Mouse (Mus musculus): ENCODE results near the gene Inppl1. TPM values are rescaled to one million over a fixed set of nuclear protein-coding genes. Genes with fewer than 3 reads are reported as not detected.

The Inppl1 gene
- polyA plus RNA-seq, 1 experiment from 2014 or later = 55.2 TPM

DNA sequence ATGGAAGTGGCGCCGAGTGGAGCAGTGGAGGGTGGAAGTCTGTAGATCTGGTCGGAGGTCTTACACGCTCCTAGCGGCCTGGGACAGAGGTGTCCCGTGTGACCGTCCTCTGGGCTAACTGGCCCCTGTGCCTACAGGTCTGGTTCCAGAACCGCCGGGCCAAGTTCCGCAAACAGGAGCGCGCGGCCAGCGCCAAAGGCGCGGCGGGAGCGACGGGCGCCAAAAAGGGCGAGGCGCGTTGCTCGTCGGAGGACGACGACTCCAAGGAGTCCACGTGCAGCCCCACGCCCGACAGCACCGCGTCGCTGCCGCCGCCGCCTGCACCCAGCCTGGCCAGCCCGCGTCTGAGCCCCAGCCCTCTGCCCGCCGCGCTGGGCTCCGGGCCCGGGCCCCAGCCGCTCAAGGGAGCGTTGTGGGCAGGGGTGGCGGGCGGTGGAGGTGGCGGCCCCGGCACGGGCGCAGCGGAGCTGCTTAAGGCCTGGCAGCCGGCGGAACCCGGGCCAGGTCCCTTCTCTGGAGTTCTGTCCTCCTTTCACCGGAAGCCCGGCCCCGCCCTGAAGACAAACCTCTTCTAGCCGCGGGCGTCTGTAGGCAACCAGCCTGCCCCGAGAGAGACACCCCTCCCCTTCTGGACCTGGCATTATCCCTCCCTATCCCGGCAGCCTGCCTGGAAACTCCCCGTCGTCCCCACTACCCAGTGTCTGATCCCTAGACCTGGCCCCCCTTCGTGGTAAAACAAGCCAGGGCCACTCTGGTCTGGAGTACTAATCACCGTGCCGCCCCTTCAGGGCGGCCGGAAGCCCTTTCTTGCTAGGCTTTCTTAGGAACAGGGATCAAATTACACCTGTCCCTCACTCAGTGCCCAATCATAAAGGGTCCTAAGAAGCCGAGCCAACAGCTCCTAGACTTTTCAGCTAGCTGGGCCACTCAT, 16.2 kb downstream of the Inppl1 start:
- Histone ChIP-seq H3K4me1 (peaks cover 37% of the 10 kb centered on the region), H3K9ac (peak overlapping the region; percentile 60), H3K4me2 (replicated peaks) (peak overlapping the region; percentile 86), H3K4me3 (peak overlapping the region; percentile 41), H3K36me3 (peaks cover 38% of the 10 kb centered on the region), H3K27me3 (peaks cover 70% of the 10 kb centered on the region), H3K27ac (0 out of 2 replicates have a peak overlapping the region, but pooled peaks have one; percentile 3), H3K9me3 (no peaks in the 10 kb centered on the region)
- WGBS = under 1% methylated on average over 71 of the region's 71 CpGs
- ATAC-seq (ENCODE audit: insufficient number of reproducible peaks, insufficient read depth, low FRiP score, low TSS enrichment) = peak; percentile 81

DNA sequence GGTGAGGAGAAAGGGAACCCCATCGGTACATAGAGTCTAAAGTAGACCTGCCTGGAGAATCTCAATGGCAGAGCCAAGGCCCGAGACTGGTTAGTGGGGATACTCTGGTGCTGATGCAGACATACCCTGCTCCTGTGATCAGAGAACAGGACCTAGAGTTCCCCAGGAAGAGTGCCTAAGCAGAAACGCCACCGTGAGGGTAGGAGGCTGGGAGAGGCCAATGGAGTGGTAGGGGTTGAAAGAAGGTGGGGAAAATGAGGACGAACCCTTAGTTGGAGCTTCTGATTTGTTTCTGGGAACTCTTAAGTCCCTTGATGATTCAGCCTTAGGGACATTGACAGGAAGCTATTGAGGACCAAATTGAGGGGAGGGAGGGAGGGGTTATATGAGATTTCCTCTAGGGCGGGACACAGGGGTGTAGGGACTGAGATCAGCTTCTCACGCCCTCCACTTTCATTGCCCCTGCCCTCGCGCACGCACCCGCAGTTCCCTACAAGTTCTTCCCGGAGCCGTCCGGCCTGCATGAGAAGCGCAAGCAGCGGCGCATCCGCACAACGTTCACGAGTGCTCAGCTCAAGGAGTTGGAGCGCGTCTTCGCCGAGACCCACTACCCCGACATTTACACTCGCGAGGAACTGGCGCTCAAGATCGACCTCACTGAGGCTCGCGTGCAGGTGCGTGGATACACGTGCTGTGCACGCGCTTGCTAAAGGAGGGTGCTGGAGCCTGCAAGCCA, 17.6 kb downstream of the Inppl1 start:
- H3K36me3 ChIP-seq = peaks cover 25% of the 10 kb centered on the region
- no peak overlapping the region for H3K27ac ChIP-seq
- H3K9me3 ChIP-seq = no peaks in the 10 kb centered on the region
- no peak overlapping the region for H3K9ac ChIP-seq
- H3K4me1 ChIP-seq = peaks cover 37% of the 10 kb centered on the region
- peaks cover 78% of the 10 kb centered on the region for H3K27me3 ChIP-seq
- H3K4me2 ChIP-seq (replicated peaks) = peak overlapping the region; percentile 86
- H3K4me3 ChIP-seq = peak overlapping the region; percentile 41
- 2% methylated on average over 35 of the region's 35 CpGs for WGBS
- ATAC-seq (ENCODE audit: insufficient number of reproducible peaks, insufficient read depth, low FRiP score, low TSS enrichment) = no peak

DNA sequence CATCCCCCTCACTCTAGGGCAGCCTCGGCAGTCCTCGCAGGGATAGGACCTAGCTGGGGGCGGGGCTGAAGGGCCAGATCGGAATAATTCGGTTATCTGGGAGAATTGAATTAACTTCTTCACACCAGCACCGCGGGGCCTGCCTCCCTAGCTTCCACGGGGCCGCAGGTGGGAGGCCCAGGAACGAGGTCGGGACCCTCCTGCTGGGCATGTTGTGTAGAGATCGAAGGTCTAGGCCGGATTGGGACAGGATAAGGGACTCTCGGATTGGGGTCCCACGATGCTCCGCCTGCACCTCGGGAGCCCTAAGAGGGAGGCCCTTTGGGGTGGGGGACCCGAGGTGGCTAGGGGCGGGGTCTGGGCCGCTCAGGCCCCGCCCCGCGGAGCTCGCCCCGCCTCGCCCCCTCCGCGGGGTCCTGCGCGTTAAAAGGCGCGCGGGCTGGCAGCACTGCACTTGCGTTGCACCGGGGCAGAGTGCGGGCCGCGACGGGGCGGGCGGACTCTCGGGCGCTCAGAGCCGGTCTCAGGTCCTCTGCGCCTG, 20.1 kb downstream of the Inppl1 start, which contains the start of gene Phox2a:
TSS of gene Phox2a (plus strand) at position 453 of the 541 bp plus-strand sequence.
- H3K27me3 ChIP-seq = peaks cover 70% of the 10 kb centered on the region
- WGBS = under 1% methylated on average over 45 of the region's 45 CpGs
- H3K27ac ChIP-seq = no peak within 1 kb of the TSS
- H3K9ac ChIP-seq = peak within 1 kb of the TSS; percentile 19; the same call in 1 of the 2 replicates
- H3K4me3 ChIP-seq = peak within 1 kb of the TSS; percentile 34
- H3K4me2 ChIP-seq (replicated peaks) = peak within 1 kb of the TSS; percentile 50
- peaks cover 35% of the 10 kb centered on the region for H3K4me1 ChIP-seq
- no peaks in the 10 kb centered on the region for H3K9me3 ChIP-seq
- peaks cover 1% of the 10 kb centered on the region; the same call in 1 of the 2 replicates for H3K36me3 ChIP-seq
- 0 out of 2 replicates have a peak, but pooled peaks have one; percentile 24 for ATAC-seq (ENCODE audit: insufficient number of reproducible peaks, insufficient read depth, low FRiP score, low TSS enrichment)

- no peak overlapping the region for H3K27ac ChIP-seq
- no peaks in the 10 kb centered on the region for H3K9me3 ChIP-seq
- H3K4me3 ChIP-seq = no peak overlapping the region
- 89% methylated on average over 1 of the region's 1 CpGs for WGBS
- H3K4me2 ChIP-seq (replicated peaks) = no peak overlapping the region
- no peak overlapping the region for H3K9ac ChIP-seq
- ATAC-seq (ENCODE audit: insufficient number of reproducible peaks, insufficient read depth, low FRiP score, low TSS enrichment) = no peak
- peaks cover 7% of the 10 kb centered on the region for H3K4me1 ChIP-seq
- H3K27me3 ChIP-seq = no peaks in the 10 kb centered on the region
- H3K36me3 ChIP-seq = peaks cover 36% of the 10 kb centered on the region
Observed at GRCm38 (mm10) chr7:101777053-101777452, 61.0 kb downstream of the Inppl1 start.

GRCm38 (mm10) chr7:101772687-101773086, 65.3 kb downstream of the Inppl1 start:
- WGBS = 31% methylated on average over 8 of the region's 8 CpGs
- peaks cover 15% of the 10 kb centered on the region; the same call in 1 of the 2 replicates for H3K36me3 ChIP-seq
- 0 out of 2 replicates have a peak, but pooled peaks have one; percentile 19 for ATAC-seq (ENCODE audit: insufficient number of reproducible peaks, insufficient read depth, low FRiP score, low TSS enrichment)

More at GRCm38 (mm10) chr7:101772687-101773086, 65.3 kb downstream of the Inppl1 start:
- Histone ChIP-seq H3K4me1 (peaks cover 29% of the 10 kb centered on the region), H3K4me2 (replicated peaks) (no peak overlapping the region), H3K27ac (no peak overlapping the region), H3K4me3 (no peak overlapping the region), H3K9ac (no peak overlapping the region), H3K9me3 (no peaks in the 10 kb centered on the region), H3K27me3 (no peaks in the 10 kb centered on the region)

Small RNAs within 50 kb of the gene (microRNA-seq; reads per million reads assigned to microRNA genes)
- gene Gm22655 = not detected

Other genes starting within 250 kb of the Inppl1 start
- gene Clpb, start 174.6 kb downstream of the Inppl1 start, polyA plus RNA-seq (2016; fragmentation: Nextera tagmentation; extraction: Ambion mirVana) = 48.0 and 51.2 TPM in 2 replicates
- gene Phox2a, start 19.9 kb downstream of the Inppl1 start, polyA plus RNA-seq (2016; fragmentation: Nextera tagmentation; extraction: Ambion mirVana) = 0.58 TPM in 1 of 2 replicates, not detected in the other
- gene Folr2, start 19.0 kb upstream of the Inppl1 start, polyA plus RNA-seq (2016; fragmentation: Nextera tagmentation; extraction: Ambion mirVana) = 0.92 TPM in 1 of 2 replicates, not detected in the other
- 75.5 and 76.6 TPM in 2 replicates for gene Anapc15, start 25.5 kb upstream of the Inppl1 start, polyA plus RNA-seq (2016; fragmentation: Nextera tagmentation; extraction: Ambion mirVana)
- 1.1 and 1.2 TPM in 2 replicates for gene Folr1, start 32.6 kb upstream of the Inppl1 start, polyA plus RNA-seq (2016; fragmentation: Nextera tagmentation; extraction: Ambion mirVana)
- 153 and 158 TPM in 2 replicates for gene Lamtor1, start 67.7 kb upstream of the Inppl1 start, polyA plus RNA-seq (2016; fragmentation: Nextera tagmentation; extraction: Ambion mirVana)
- gene Tomt, start 68.1 kb upstream of the Inppl1 start, polyA plus RNA-seq (2016; fragmentation: Nextera tagmentation; extraction: Ambion mirVana) = 0.61 and 0.65 TPM in 2 replicates
- gene Lrrc51, start 95.7 kb upstream of the Inppl1 start, polyA plus RNA-seq (2016; fragmentation: Nextera tagmentation; extraction: Ambion mirVana) = 8.8 and 9.8 TPM in 2 replicates
- gene Numa1, start 95.9 kb upstream of the Inppl1 start, polyA plus RNA-seq (2016; fragmentation: Nextera tagmentation; extraction: Ambion mirVana) = 115 and 119 TPM in 2 replicates
- gene Il18bp, start 180.5 kb upstream of the Inppl1 start, polyA plus RNA-seq (2016; fragmentation: Nextera tagmentation; extraction: Ambion mirVana) = 3.6 and 3.8 TPM in 2 replicates
- 28.9 and 33.5 TPM in 2 replicates for gene Rnf121, start 227.2 kb upstream of the Inppl1 start, polyA plus RNA-seq (2016; fragmentation: Nextera tagmentation; extraction: Ambion mirVana)
- gene Xndc1, start 227.3 kb upstream of the Inppl1 start, polyA plus RNA-seq (2016; fragmentation: Nextera tagmentation; extraction: Ambion mirVana) = 46.2 and 48.3 TPM in 2 replicates
- 2.6 and 3.5 TPM in 2 replicates for gene Xntrpc, start 227.5 kb upstream of the Inppl1 start, polyA plus RNA-seq (2016; fragmentation: Nextera tagmentation; extraction: Ambion mirVana)
- gene Trpc2, start 244.9 kb upstream of the Inppl1 start, polyA plus RNA-seq (2016; fragmentation: Nextera tagmentation; extraction: Ambion mirVana) = 0.28 TPM in 1 of 2 replicates, not detected in the other

All from embryonic facial prominence, embryonic 12.5 days (tissue).